Mouse (Mus musculus): ENCODE results near the gene a.

Gene a

GRCm38 (mm10) chr2:155071027-155071426, 279.8 kb downstream of the a start:
- DNase-seq = no peak

GRCm38 (mm10) chr2:155072353-155073145, 281.3 kb downstream of the a start:
- DNase-seq = no peak

DNA sequence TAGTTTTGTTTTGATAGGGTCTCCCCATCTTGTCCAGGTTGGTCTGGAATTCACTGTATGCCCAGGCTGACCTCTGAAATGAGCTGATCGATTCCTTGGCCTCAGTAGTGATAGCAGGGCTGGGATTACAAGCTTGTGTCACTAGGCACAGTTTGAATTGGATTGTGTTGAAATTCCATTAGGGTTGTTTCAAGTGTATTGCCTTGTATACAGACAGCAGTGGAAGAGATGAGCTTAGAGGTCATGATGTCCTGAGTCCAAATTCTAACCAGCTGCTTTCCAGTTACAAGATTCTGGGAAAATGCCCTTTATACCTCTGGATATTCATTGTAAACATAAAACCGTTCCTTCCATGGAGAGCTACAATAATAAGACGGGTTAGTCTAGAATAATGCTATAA, 282.1 kb downstream of the a start:
- DNase-seq = no peak

DNA sequence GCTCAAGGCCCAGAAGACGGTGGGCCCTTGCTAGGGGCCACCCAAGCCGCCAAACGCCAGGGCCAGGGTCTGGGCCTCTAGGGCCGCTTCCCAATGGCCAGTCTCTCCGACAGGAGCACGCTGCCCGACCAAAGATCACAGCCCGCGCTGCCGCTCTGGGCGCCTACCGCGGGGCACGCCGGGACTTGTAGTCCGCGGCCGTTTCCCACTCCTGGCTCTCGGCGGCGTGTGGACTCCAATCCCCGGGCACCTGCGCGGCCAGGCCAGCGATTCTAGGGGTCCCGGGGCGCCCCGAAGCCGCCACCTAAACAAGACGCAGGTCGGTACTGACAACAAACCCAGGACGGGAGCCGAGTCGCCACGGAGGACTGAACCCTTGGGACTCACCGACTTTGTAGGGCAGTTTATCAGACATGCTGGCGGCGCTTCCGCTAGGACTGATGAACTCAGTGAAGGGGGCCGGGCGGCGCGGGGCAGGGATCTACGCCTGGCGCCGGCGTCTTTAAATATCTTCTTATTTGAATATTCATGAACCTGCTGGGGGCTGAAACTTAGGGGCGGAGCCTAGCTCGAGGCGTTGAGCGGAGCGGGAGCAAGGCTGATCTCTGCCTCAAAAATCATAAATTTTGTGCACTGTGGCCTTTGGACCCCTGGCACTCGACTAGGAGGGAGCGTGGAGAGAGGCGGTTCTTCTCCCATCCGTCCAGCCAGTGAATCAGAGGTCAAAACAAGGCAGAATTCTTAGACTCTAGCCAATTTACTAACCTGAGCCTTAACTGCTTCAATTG, 283.0 kb downstream of the a start, which contains the start of gene Ahcy:
TSS of gene Ahcy (minus strand) at position 520 of the 788 bp plus-strand sequence.
- DNase-seq = peak; percentile 90

DNA sequence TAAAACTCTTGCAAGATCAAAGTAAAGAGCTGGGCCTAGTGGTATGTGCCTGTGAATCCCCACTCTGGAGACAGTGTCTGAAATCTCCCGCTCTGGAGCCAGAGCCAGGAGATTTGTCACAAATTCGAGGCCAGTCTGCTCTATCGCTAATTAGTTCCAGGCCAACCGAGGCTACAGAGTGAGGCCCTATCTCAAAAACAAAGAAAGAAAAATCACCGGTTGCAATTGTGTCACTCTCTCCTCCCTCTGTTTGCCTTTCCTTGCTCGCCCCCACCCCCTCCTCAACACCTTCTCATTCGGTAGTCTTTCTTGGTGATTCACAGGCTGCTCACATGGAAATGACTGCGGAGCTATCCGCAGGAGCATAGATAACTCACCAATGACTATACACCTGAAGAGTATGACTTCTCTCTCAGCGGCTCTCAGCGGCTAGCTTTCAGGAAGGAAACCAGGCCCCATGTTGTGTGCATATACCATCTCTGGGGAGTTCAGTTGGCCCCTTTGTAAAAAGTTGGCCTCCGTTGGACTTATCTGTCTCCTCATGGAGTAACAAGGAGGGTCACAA, 283.6 kb downstream of the a start:
- peak; percentile 16 for DNase-seq

GRCm38 (mm10) chr2:155075649-155076048, 284.4 kb downstream of the a start:
- DNase-seq = no peak

DNA sequence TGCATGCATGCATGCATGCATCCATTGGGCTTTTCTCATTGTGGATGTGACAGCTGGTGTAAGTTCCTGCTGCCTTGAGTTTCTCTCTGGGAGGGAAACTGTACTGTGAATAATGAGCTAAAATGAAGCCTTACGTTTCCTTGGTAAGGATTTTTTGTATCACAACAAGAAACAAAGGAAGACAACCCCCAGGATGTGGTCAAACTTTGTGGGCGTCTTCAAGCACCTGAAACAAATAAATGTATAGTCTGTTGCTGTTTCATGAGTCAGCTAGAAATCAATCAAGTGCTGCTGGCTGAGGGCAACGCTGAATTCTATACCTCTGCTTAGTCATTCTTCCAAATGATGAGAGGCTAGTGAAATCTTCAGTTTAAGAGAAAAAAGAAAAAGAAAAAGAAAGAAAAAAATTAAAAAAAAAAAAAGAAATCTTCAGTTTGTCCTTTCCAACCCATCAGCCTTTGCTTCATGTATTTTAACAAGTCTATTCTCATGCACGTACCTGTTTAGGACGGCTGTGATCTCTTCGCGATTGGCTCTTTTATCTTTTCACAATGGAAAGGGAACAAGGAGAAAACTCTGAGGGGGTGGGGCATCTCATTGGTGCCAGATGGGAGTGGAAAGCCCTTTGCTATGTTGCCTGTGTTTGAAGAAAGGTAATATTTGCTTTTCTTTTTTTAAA, 288.4 kb downstream of the a start:
- no peak for DNase-seq

- DNase-seq = no peak
Observed at GRCm38 (mm10) chr2:155080179-155080530, 289.0 kb downstream of the a start.

DNA sequence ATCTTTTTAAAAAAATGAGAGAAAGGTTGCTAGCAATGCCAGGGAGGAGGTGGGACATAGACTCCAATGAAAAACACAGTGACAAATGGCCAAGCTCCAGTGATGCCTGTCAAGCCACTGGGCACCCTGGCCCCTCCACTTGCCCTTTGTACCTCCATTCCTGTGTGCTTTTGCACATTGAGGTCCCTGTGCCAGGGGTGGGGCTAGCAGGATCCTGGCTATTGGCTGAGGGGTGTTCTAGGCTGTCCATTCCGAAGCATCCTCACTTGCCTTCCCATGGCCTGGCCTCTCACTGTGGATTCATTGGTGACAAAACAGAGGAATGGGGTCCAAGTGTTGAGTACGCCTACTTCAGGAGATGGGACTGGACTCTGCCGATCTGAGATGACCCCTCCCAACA, 289.9 kb downstream of the a start:
- no peak for DNase-seq

DNA sequence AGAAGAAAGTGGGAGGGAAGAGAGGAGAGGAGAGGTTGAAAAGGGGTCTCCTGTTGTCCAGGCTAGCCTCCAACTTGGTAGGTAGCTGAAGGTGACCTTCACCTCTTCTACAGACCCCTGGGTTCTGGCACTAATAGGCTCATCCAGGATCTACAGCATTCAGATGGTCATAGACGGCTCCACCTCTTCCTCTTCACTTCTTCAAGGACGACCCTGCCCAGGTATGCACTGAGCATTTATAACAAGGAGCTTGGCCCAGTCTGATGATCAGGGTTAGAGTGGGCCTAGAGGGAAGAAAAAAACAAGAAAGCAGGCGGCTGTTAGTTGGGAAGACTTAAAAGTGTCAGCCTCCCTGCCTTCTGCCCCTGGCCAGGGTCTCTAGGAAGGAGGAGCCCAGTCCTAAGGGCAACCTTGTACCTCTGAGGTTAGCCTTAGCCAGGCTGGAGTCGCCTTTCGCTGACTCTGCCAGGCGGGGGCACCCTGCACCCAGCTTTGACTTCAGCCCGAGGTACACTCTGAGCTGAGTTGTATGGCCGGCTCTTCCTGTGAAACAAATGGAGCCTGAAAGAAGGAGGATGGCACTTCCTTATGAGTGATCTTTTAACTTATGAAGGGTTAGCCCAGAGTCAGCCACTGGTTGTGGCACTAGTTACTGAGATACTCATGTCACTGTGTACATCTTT, 291.1 kb downstream of the a start:
- DNase-seq = peak; percentile 56

DNA sequence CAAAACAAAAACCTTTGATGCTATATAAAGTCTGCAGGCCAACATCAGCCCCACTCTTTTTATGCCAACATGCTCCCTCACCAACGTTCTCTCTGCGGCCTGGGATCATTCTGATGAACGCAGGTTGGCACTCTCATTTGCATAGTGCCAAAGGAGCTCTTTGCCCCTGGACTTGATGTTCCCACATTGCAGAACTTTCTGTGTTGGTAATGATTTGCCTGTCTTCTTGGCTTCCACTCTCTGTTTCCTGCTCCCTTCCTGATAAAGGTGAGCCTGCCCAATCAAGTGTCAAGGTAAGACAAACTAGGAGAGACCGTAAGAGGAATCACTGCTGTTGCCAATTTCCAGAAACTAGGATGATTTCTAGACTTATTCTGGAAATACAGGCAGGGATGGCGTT, 293.3 kb downstream of the a start:
- no peak for DNase-seq

- DNase-seq = no peak
Observed at GRCm38 (mm10) chr2:155086328-155086727, 295.1 kb downstream of the a start.

GRCm38 (mm10) chr2:155088264-155088663, 297.1 kb downstream of the a start:
- DNase-seq = no peak

GRCm38 (mm10) chr2:155090909-155091742, 299.9 kb downstream of the a start:
- DNase-seq = no peak

DNA sequence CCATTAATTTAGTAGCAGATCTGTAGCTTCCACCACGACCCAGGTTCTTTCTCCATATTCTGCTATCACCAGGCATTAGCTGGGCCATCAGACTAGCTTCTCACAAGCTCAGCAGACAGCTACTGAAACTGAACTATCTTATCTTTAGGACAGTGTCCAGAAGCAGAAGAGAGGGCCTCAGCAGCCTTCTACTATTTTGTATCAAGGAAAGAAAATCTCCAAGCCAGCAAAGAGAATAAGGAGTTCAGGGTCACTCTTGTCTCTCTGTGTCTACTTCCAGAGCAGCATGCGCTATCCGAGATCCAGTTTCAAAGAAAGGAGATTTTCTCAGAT, 300.5 kb downstream of the a start:
- DNase-seq = no peak

- DNase-seq = no peak
Observed at GRCm38 (mm10) chr2:155093418-155093817, 302.2 kb downstream of the a start.

GRCm38 (mm10) chr2:155098720-155099380, 307.6 kb downstream of the a start:
- no peak for DNase-seq

- DNase-seq = no peak
Observed at GRCm38 (mm10) chr2:155099421-155099820, 308.2 kb downstream of the a start.

GRCm38 (mm10) chr2:155099994-155100795, 309.0 kb downstream of the a start:
- no peak for DNase-seq

All from cerebellum, adult 8-10 months (tissue).